Mouse (Mus musculus): ENCODE measurements around the gene Olfr1212. TPM values are rescaled to one million over a fixed set of nuclear protein-coding genes. Genes with fewer than 3 reads are reported as not detected.

The Olfr1212 gene
- not detected in 2 replicates for polyA plus RNA-seq (2014; fragmentation: Nextera tagmentation; extraction: Ambion mirVana)

DNA sequence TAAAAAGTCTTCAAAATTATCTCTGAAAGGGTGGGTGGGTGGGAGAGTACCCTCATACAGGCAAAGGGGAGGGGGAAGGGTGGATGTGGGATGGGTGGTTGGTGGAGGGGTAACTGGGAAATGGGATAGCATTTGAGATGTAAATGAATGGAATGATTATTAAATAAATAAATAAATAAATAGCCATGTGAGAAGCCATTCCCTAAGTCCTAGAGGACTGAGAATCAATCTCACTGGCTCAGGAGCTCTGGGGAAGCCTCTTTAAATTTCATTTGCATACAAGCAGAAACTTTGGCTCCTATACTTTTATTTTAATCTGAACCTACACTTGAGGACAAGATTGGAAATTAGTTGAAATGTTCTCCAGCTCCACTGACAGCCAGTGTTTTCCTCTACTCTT, at the start of gene Olfr1212:
Gene Olfr1212, plus strand, starts transcription at position 301 of the 400 bp plus-strand sequence.
- Histone ChIP-seq H3K36me3 (ENCODE audit: control insufficient read depth, insufficient read depth, low read length) (no peaks in the 10 kb centered on the region), H3K4me1 (ENCODE audit: control insufficient read depth, insufficient read depth, low read length) (no peaks in the 10 kb centered on the region), H3K9ac (ENCODE audit: low read length) (no peak within 1 kb of the TSS), H3K27ac (ENCODE audit: low read depth, low read length) (no peak within 1 kb of the TSS), H3K4me3 (ENCODE audit: low read depth, low read length) (no peak within 1 kb of the TSS), H3K4me2 (no peak within 1 kb of the TSS), H3K9me3 (ENCODE audit: control insufficient read depth, low read length) (no peaks in the 10 kb centered on the region), H3K27me3 (ENCODE audit: control insufficient read depth, insufficient read depth, low read length) (no peaks in the 10 kb centered on the region)
- ATAC-seq (ENCODE audit: low FRiP score) (no peak), DNase-seq (ENCODE audit: low spot score, missing footprints) (no peak)

GRCm38 (mm10) chr2:88915057-88915456, 38.7 kb upstream of the Olfr1212 start, which contains the start of gene Olfr1209:
Gene Olfr1209, minus strand, starts transcription at chr2:88915157.
- Histone ChIP-seq H3K4me3 (ENCODE audit: low read depth, low read length) (no peak within 1 kb of the TSS), H3K4me2 (no peak within 1 kb of the TSS), H3K27me3 (ENCODE audit: control insufficient read depth, insufficient read depth, low read length) (no peaks in the 10 kb centered on the region), H3K4me1 (ENCODE audit: control insufficient read depth, insufficient read depth, low read length) (no peaks in the 10 kb centered on the region), H3K27ac (ENCODE audit: low read depth, low read length) (no peak within 1 kb of the TSS), H3K9me3 (ENCODE audit: control insufficient read depth, low read length) (no peaks in the 10 kb centered on the region), H3K36me3 (ENCODE audit: control insufficient read depth, insufficient read depth, low read length) (no peaks in the 10 kb centered on the region), H3K9ac (ENCODE audit: low read length) (no peak within 1 kb of the TSS)
- ATAC-seq (ENCODE audit: low FRiP score), result no peak
- DNase-seq (ENCODE audit: low spot score, missing footprints), result no peak
- 85% methylated on average over 3 of the region's 3 CpGs for WGBS

DNA sequence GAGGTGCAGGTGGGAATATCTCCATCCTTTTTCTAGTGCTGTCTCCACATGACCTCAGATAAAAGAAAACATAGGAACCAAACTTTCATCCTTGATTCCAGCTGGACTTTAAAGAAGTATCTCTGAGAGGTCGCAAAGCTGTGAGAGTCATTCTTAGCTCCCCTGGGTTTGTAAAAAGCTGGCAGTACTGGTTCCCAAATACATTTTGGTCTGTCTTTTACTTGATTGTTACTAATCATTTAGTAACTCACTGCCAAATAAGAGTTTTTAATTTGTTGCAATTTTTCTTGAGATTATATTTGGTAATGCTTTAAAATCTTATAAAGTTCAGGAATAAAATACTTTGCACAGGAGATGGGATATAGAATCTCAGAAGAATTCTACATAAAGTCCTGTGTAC, 15.8 kb upstream of the Olfr1212 start, which contains the start of gene Olfr1211:
Gene Olfr1211, minus strand, starts transcription at position 101 of the 400 bp plus-strand sequence.
- ATAC-seq (ENCODE audit: low FRiP score) (no peak), DNase-seq (ENCODE audit: low spot score, missing footprints) (no peak)
- no peak within 1 kb of the TSS for H3K9ac ChIP-seq (ENCODE audit: low read length)
- H3K4me2 ChIP-seq, result no peak within 1 kb of the TSS
- H3K36me3 ChIP-seq (ENCODE audit: control insufficient read depth, insufficient read depth, low read length), result no peaks in the 10 kb centered on the region
- H3K27ac ChIP-seq (ENCODE audit: low read depth, low read length), result no peak within 1 kb of the TSS
- H3K4me1 ChIP-seq (ENCODE audit: control insufficient read depth, insufficient read depth, low read length), result no peaks in the 10 kb centered on the region
- no peaks in the 10 kb centered on the region for H3K27me3 ChIP-seq (ENCODE audit: control insufficient read depth, insufficient read depth, low read length)
- H3K9me3 ChIP-seq (ENCODE audit: control insufficient read depth, low read length), result no peaks in the 10 kb centered on the region
- WGBS, result 87% methylated on average over 1 of the region's 1 CpGs
- H3K4me3 ChIP-seq (ENCODE audit: low read depth, low read length), result no peak within 1 kb of the TSS

GRCm38 (mm10) chr2:88980181-88980580, 26.4 kb downstream of the Olfr1212 start, which contains the start of gene Gm13762:
Gene Gm13762, minus strand, starts transcription at chr2:88980281.
- ATAC-seq (ENCODE audit: low FRiP score) (no peak), DNase-seq (ENCODE audit: low spot score, missing footprints) (no peak)
- H3K4me2 ChIP-seq, result no peak within 1 kb of the TSS
- no peaks in the 10 kb centered on the region for H3K27me3 ChIP-seq (ENCODE audit: control insufficient read depth, insufficient read depth, low read length)
- no peak within 1 kb of the TSS for H3K9ac ChIP-seq (ENCODE audit: low read length)
- no peaks in the 10 kb centered on the region for H3K4me1 ChIP-seq (ENCODE audit: control insufficient read depth, insufficient read depth, low read length)
- no peaks in the 10 kb centered on the region for H3K36me3 ChIP-seq (ENCODE audit: control insufficient read depth, insufficient read depth, low read length)
- H3K4me3 ChIP-seq (ENCODE audit: low read depth, low read length), result no peak within 1 kb of the TSS
- H3K9me3 ChIP-seq (ENCODE audit: control insufficient read depth, low read length), result no peaks in the 10 kb centered on the region
- H3K27ac ChIP-seq (ENCODE audit: low read depth, low read length), result no peak within 1 kb of the TSS
- WGBS, result 81% methylated on average over 1 of the region's 1 CpGs

DNA sequence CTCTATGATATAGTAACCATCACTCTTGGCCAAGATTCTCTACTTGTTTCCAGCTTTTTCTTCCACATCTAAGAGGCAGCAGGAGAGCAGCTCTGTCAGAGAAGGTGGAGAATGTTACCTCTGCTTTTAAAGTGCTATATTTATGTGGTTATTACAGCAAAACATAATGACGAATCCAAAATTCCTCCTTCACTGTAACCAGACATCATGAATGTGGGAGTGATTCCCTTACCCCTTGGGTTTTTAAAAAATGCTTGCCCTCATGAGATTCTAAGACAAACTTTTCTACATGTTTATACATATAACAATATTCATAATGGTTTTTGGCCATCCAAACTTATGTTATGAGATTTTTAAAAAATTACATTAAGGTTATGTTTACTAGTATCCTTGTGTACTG, 38.8 kb downstream of the Olfr1212 start, which contains the start of gene Olfr1214:
Gene Olfr1214, minus strand, starts transcription at position 101 of the 400 bp plus-strand sequence.
- H3K9ac ChIP-seq (ENCODE audit: low read length), result no peak within 1 kb of the TSS
- H3K4me2 ChIP-seq, result no peak within 1 kb of the TSS
- H3K4me3 ChIP-seq (ENCODE audit: low read depth, low read length), result no peak within 1 kb of the TSS
- no peaks in the 10 kb centered on the region for H3K36me3 ChIP-seq (ENCODE audit: control insufficient read depth, insufficient read depth, low read length)
- H3K27me3 ChIP-seq (ENCODE audit: control insufficient read depth, insufficient read depth, low read length), result no peaks in the 10 kb centered on the region
- no peaks in the 10 kb centered on the region for H3K4me1 ChIP-seq (ENCODE audit: control insufficient read depth, insufficient read depth, low read length)
- ATAC-seq (ENCODE audit: low FRiP score) (no peak), DNase-seq (ENCODE audit: low spot score, missing footprints) (no peak)
- H3K9me3 ChIP-seq (ENCODE audit: control insufficient read depth, low read length), result no peaks in the 10 kb centered on the region
- H3K27ac ChIP-seq (ENCODE audit: low read depth, low read length), result no peak within 1 kb of the TSS
- WGBS, result 90% methylated on average over 1 of the region's 1 CpGs

- Histone ChIP-seq H3K4me1 (ENCODE audit: control insufficient read depth, insufficient read depth, low read length) (no peaks in the 10 kb centered on the region), H3K9me3 (ENCODE audit: control insufficient read depth, low read length) (no peaks in the 10 kb centered on the region), H3K4me3 (ENCODE audit: low read depth, low read length) (no peak within 1 kb of the TSS), H3K4me2 (no peak within 1 kb of the TSS), H3K9ac (ENCODE audit: low read length) (no peak within 1 kb of the TSS), H3K27me3 (ENCODE audit: control insufficient read depth, insufficient read depth, low read length) (no peaks in the 10 kb centered on the region), H3K27ac (ENCODE audit: low read depth, low read length) (no peak within 1 kb of the TSS), H3K36me3 (ENCODE audit: control insufficient read depth, insufficient read depth, low read length) (no peaks in the 10 kb centered on the region)
- DNase-seq (ENCODE audit: low spot score, missing footprints) (no peak), ATAC-seq (ENCODE audit: low FRiP score) (no peak)
- whole genome bisulfite sequencing, result 73% methylated on average over 2 of the region's 2 CpGs
Observed at GRCm38 (mm10) chr2:89006873-89007272, 53.1 kb downstream of the Olfr1212 start, which contains the start of gene Olfr1215. Gene Olfr1215, minus strand, starts transcription at chr2:89006973.

Other genes starting within 250 kb of the Olfr1212 start
- not detected in 2 replicates for gene Olfr1196, start 249.4 kb upstream of the Olfr1212 start, polyA plus RNA-seq (2014; fragmentation: Nextera tagmentation; extraction: Ambion mirVana)
- gene Olfr1197, start 221.6 kb upstream of the Olfr1212 start, polyA plus RNA-seq (2014; fragmentation: Nextera tagmentation; extraction: Ambion mirVana), result not detected in 2 replicates
- not detected in 2 replicates for gene Olfr1198, start 202.6 kb upstream of the Olfr1212 start, polyA plus RNA-seq (2014; fragmentation: Nextera tagmentation; extraction: Ambion mirVana)
- not detected in 2 replicates for gene Olfr1199, start 193.5 kb upstream of the Olfr1212 start, polyA plus RNA-seq (2014; fragmentation: Nextera tagmentation; extraction: Ambion mirVana)
- not detected in 2 replicates for gene Olfr1200, start 183.5 kb upstream of the Olfr1212 start, polyA plus RNA-seq (2014; fragmentation: Nextera tagmentation; extraction: Ambion mirVana)
- gene Olfr1201, start 160.9 kb upstream of the Olfr1212 start, polyA plus RNA-seq (2014; fragmentation: Nextera tagmentation; extraction: Ambion mirVana), result not detected in 2 replicates
- gene Olfr1202, start 139.5 kb upstream of the Olfr1212 start, polyA plus RNA-seq (2014; fragmentation: Nextera tagmentation; extraction: Ambion mirVana), result not detected in 2 replicates
- not detected in 2 replicates for gene Olfr1205, start 124.2 kb upstream of the Olfr1212 start, polyA plus RNA-seq (2014; fragmentation: Nextera tagmentation; extraction: Ambion mirVana)
- not detected in 2 replicates for gene Olfr1204, start 104.7 kb upstream of the Olfr1212 start, polyA plus RNA-seq (2014; fragmentation: Nextera tagmentation; extraction: Ambion mirVana)
- not detected in 2 replicates for gene Olfr1206, start 90.7 kb upstream of the Olfr1212 start, polyA plus RNA-seq (2014; fragmentation: Nextera tagmentation; extraction: Ambion mirVana)
- gene Olfr1208, start 51.7 kb upstream of the Olfr1212 start, polyA plus RNA-seq (2014; fragmentation: Nextera tagmentation; extraction: Ambion mirVana), result not detected in 2 replicates
- gene Olfr1209, start 38.8 kb upstream of the Olfr1212 start, polyA plus RNA-seq (2014; fragmentation: Nextera tagmentation; extraction: Ambion mirVana), result not detected in 2 replicates
- not detected in 2 replicates for gene Olfr1211, start 15.9 kb upstream of the Olfr1212 start, polyA plus RNA-seq (2014; fragmentation: Nextera tagmentation; extraction: Ambion mirVana)
- not detected in 2 replicates for gene Gm13762, start 26.3 kb downstream of the Olfr1212 start, polyA plus RNA-seq (2014; fragmentation: Nextera tagmentation; extraction: Ambion mirVana)
- not detected in 2 replicates for gene Olfr1214, start 38.7 kb downstream of the Olfr1212 start, polyA plus RNA-seq (2014; fragmentation: Nextera tagmentation; extraction: Ambion mirVana)
- not detected in 2 replicates for gene Olfr1215, start 53.0 kb downstream of the Olfr1212 start, polyA plus RNA-seq (2014; fragmentation: Nextera tagmentation; extraction: Ambion mirVana)
- gene Olfr1216, start 64.4 kb downstream of the Olfr1212 start, polyA plus RNA-seq (2014; fragmentation: Nextera tagmentation; extraction: Ambion mirVana), result not detected in 2 replicates
- gene Olfr1217, start 78.1 kb downstream of the Olfr1212 start, polyA plus RNA-seq (2014; fragmentation: Nextera tagmentation; extraction: Ambion mirVana), result not detected in 2 replicates
- not detected in 2 replicates for gene Olfr1218, start 107.2 kb downstream of the Olfr1212 start, polyA plus RNA-seq (2014; fragmentation: Nextera tagmentation; extraction: Ambion mirVana)
- gene Olfr1219, start 129.5 kb downstream of the Olfr1212 start, polyA plus RNA-seq (2014; fragmentation: Nextera tagmentation; extraction: Ambion mirVana), result not detected in 2 replicates
- gene Olfr1220, start 152.9 kb downstream of the Olfr1212 start, polyA plus RNA-seq (2014; fragmentation: Nextera tagmentation; extraction: Ambion mirVana), result not detected in 2 replicates
- not detected in 2 replicates for gene Olfr1221, start 163.3 kb downstream of the Olfr1212 start, polyA plus RNA-seq (2014; fragmentation: Nextera tagmentation; extraction: Ambion mirVana)
- gene Olfr1222, start 179.1 kb downstream of the Olfr1212 start, polyA plus RNA-seq (2014; fragmentation: Nextera tagmentation; extraction: Ambion mirVana), result not detected in 2 replicates
- gene Olfr1223, start 197.6 kb downstream of the Olfr1212 start, polyA plus RNA-seq (2014; fragmentation: Nextera tagmentation; extraction: Ambion mirVana), result not detected in 2 replicates
- gene Olfr1224-ps1, start 210.1 kb downstream of the Olfr1212 start, polyA plus RNA-seq (2014; fragmentation: Nextera tagmentation; extraction: Ambion mirVana), result not detected in 2 replicates
- gene Olfr1225, start 220.7 kb downstream of the Olfr1212 start, polyA plus RNA-seq (2014; fragmentation: Nextera tagmentation; extraction: Ambion mirVana), result not detected in 2 replicates
- gene Olfr1226, start 246.1 kb downstream of the Olfr1212 start, polyA plus RNA-seq (2014; fragmentation: Nextera tagmentation; extraction: Ambion mirVana), result not detected in 2 replicates

Data from midbrain, embryonic 11.5 days (tissue).